Mouse (Mus musculus) frontal cortex, adult 2 months (tissue): ENCODE results near the gene 5430403G16Rik. TPM values are rescaled to one million over a fixed set of nuclear protein-coding genes. Genes with fewer than 3 reads are reported as not detected.
"Not testable (repeated sequence)": the region's sequence is repeated elsewhere in the genome, so short reads cannot be mapped to it uniquely, and the experiment has no call there.

Source experiments
- DNase-seq, 2 experiments: peaks; one replicate each; pipeline ENCODE4 v3.0.0; 2022; ENCODE audit warnings: low spot score in 1 of 2; ENCODE audit errors: extremely low spot score in 1 of 2
- polyA plus RNA-seq: library from polyadenylated mRNA; depleted of rRNA; stranded (reverse); fragments of >200 nt; gene quantifications from 2 replicates; pipeline ENCODE4 v1.2.3, GENCODE M21; 2012; rRNA removed

Gene 5430403G16Rik
- polyA plus RNA-seq: 1.2 and 1.3 TPM in 2 replicates

- peak; percentile 76 to 82 for DNase-seq
These were observed at the start of gene 5430403G16Rik for GRCm38 (mm10) chr5:109690537-109691201. Gene 5430403G16Rik (minus strand): TSS chr5:109691041.

DNA sequence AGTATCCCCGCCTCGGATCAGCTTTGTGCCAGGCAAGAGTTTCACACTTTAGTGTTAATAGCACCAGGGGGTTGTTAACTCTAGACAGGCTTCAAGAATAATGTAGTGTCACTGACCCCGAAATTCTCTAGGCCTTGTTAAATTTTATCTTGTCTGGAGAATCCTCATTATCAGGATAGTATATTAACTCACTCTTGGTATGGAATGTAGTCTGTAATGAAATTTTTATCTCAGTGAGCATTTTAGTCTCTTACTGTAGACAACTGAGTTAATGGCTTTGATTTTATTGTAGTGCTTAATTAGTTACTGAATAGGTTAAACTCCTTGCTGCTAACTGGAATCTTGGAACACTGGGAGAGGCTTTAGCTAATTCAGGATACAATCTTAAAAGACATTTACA is 26.5 kb upstream of the 5430403G16Rik start:
- DNase-seq: not testable (repeated sequence)

DNA sequence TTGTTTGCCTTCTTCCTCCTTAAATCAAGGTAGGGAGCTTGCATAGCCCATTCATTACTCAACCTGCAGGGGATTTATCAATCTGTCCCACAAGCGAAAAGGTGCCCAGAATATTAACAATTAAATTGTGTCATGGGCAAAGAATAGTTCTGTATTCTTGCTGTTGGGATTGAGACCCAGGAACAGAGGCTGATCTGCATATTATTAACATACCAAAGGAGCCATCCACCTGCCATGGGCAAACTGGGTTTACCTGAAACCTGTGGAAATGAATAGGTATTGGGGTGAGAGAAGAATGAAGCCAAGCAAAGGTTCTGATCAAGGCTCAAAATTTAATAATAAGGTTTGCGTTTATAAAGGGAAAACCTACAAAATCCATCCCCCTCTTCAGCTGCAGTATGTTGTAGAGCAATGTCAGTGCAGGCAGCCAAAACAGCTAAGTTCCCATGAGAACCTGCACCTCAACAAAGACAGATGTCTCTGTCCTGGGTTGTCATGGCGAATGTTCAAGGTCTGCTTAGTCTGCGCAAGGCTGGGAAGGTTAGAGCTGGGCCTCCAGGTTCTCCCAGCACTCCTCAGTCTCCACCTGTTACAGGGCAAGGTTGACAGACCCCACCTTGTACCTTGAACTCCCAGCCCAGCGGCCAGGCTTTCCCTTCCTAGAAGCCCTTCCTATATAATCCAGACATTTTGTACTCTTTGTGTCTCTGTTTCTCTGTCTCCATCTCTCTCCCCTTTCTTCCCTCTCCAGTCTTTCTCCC is 544 bp upstream of the 5430403G16Rik start:
- DNase-seq: not testable (repeated sequence)

DNA sequence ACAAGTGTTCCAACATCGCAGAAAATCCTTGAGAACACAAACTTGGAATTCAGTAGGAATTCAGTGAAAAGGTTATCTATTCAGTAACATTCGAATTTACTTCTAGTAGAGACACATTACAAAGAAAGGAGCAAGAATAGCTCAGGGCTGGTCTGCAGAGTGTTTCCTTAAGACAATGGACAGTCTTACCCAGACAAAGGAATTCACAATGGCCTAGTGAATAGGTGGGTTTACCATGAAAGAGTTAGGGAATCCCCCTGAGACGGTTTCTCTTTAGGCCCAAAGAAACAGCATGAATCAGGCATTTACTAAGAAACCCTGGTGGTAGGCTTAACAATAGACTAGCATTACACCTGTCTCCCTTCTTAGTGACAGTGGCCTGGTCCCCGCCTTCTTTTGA is 7.9 kb downstream of the 5430403G16Rik start:
- no peak for DNase-seq

Other genes starting within 250 kb of the 5430403G16Rik start
- gene Crlf2, start 132.0 kb downstream of the 5430403G16Rik start, polyA plus RNA-seq: 28.0 and 30.2 TPM in 2 replicates
- gene 4930522L14Rik, start 60.8 kb upstream of the 5430403G16Rik start, polyA plus RNA-seq: 2.1 and 2.6 TPM in 2 replicates
- 0.10 and 0.17 TPM in 2 replicates for gene Gm15446, start 232.4 kb upstream of the 5430403G16Rik start, polyA plus RNA-seq